8 mouse cellular contexts compared by ENCODE assay signal in the genomic region with DNA sequence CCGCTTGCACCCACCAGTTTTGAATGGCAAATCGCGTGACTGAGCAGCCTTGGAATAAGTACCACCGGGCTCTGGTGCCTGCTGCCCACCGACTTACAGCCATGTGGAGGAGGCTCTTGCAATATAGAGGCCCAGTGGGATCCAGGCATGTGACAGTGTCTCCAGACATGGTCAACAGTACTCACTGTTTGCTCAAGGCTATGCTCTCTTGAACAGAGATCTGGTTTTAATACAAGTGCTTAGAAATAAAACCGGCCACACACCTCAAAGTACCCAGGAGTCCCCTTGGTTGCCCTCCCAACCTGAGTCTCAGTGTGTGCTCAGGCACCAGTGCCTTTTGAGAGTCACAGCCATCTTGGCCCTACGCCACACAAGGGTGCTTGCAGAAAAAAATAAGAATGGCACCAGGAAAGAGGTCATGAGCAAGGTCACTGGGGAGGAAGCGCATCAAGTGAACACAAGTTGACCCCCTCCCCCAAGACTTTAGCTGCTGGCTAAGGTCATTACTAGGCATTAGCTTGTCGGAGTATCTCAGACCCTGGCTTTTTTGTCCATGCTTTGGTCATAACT. TPM values are rescaled to one million over a fixed set of nuclear protein-coding genes. Genes with fewer than 3 reads are reported as not detected.
DNase-seq lines count a peak whose midpoint lies in the region; ATAC-seq and TF ChIP-seq lines count a peak whose summit lies in the region.

A gene (minus strand): TSS at position 142 of the 570 bp plus-strand sequence.

- no peaks in the 10 kb centered on the region for H3K27me3 ChIP-seq in C2C12 (ENCODE audit: control insufficient read depth, insufficient read depth, insufficient read length)
- H3K27me3 ChIP-seq in ES-Bruce4 (ENCODE audit: control insufficient read depth, insufficient read depth, low read length, poor library complexity, severe bottlenecking): no peaks in the 10 kb centered on the region
- H3K27me3 ChIP-seq in embryonic facial prominence, embryonic 15.5 days: peaks cover 8% of the 10 kb centered on the region
- peaks cover 48% of the 10 kb centered on the region for H3K27me3 ChIP-seq in neural tube, embryonic 13.5 days

- H3K36me3 ChIP-seq in C2C12 (ENCODE audit: control insufficient read depth, insufficient read depth) (no peaks in the 10 kb centered on the region), ES-Bruce4 (ENCODE audit: control insufficient read depth, insufficient read depth, low read length, poor library complexity, severe bottlenecking) (no peaks in the 10 kb centered on the region)
- no peaks in the 10 kb centered on the region for H3K36me3 ChIP-seq in embryonic facial prominence, embryonic 15.5 days
- H3K36me3 ChIP-seq in neural tube, embryonic 13.5 days: no peaks in the 10 kb centered on the region

- H3K4me2 ChIP-seq in embryonic facial prominence, embryonic 15.5 days (replicated peaks): peak within 1 kb of the TSS; percentile 98
- H3K4me2 ChIP-seq in neural tube, embryonic 13.5 days: peak within 1 kb of the TSS; percentile 97

- DNase-seq in heart, postnatal 10 days: no peak
- DNase-seq in left cerebral cortex, postnatal 36 days (ENCODE audit: low spot score in 2 of 2): no peak
- no peak for DNase-seq in MN1 (ENCODE audit: low spot score)
- DNase-seq in right cerebral cortex, postnatal 4 days: no peak

- no peaks in the 10 kb centered on the region for H3K79me3 ChIP-seq in C2C12 (ENCODE audit: low read depth)

- H3K27ac ChIP-seq in ES-Bruce4 (ENCODE audit: insufficient read depth, low read length): no peak within 1 kb of the TSS
- 0 out of 2 replicates have a peak within 1 kb of the TSS, but pooled peaks have one; percentile 48 for H3K27ac ChIP-seq in embryonic facial prominence, embryonic 15.5 days (replicated peaks)
- H3K27ac ChIP-seq in neural tube, embryonic 13.5 days (replicated peaks): no peak within 1 kb of the TSS

- intact Hi-C loops in heart, postnatal 10 days (cut with DNase I): no loop called here
- intact Hi-C loops in left cerebral cortex, postnatal 36 days (cut with DNase I): no loop called here

- peaks cover 22% of the 10 kb centered on the region for H3K79me2 ChIP-seq in C2C12 (ENCODE audit: control insufficient read depth, insufficient read depth)

- H3K9me3 ChIP-seq in ES-Bruce4 (replicated peaks; ENCODE audit: control insufficient read depth, insufficient read depth, low read length, poor library complexity, severe bottlenecking): no peaks in the 10 kb centered on the region
- H3K9me3 ChIP-seq in embryonic facial prominence, embryonic 15.5 days (replicated peaks): no peaks in the 10 kb centered on the region
- no peaks in the 10 kb centered on the region for H3K9me3 ChIP-seq in neural tube, embryonic 13.5 days

- no peak for TF ChIP-seq EP300 in ES-Bruce4 (IDR thresholded peaks at IDR 0.05; ENCODE audit: insufficient read depth, low read depth, low read length)

- WGBS in embryonic facial prominence, embryonic 15.5 days: 25% methylated on average over 9 of the region's 9 CpGs
- WGBS in neural tube, embryonic 13.5 days: 27% methylated on average over 9 of the region's 9 CpGs

- no peak for TF ChIP-seq POLR2A in ES-Bruce4 (IDR thresholded peaks at IDR 0.05; ENCODE audit: insufficient read depth, low read length)

- peak within 1 kb of the TSS; percentile 85 for H3ac ChIP-seq in C2C12 (ENCODE audit: control insufficient read depth, insufficient read length, low read depth)

- TF ChIP-seq CTCF in C2C12 (IDR thresholded peaks at IDR 0.05; ENCODE audit: control insufficient read depth, insufficient read depth, insufficient read length): no peak
- TF ChIP-seq CTCF in ES-Bruce4 (IDR thresholded peaks at IDR 0.05; ENCODE audit: low read depth, low read length): no peak

- H3K4me1 ChIP-seq in ES-Bruce4 (ENCODE audit: control insufficient read depth, insufficient read depth, low read length): peaks cover 7% of the 10 kb centered on the region
- H3K4me1 ChIP-seq in embryonic facial prominence, embryonic 15.5 days: peaks cover 34% of the 10 kb centered on the region
- H3K4me1 ChIP-seq in neural tube, embryonic 13.5 days (replicated peaks): peaks cover 27% of the 10 kb centered on the region

- H3K4me3 ChIP-seq in C2C12 (ENCODE audit: insufficient read depth, poor library complexity, severe bottlenecking) (peak within 1 kb of the TSS; percentile 55), ES-Bruce4 (ENCODE audit: low read depth, low read length) (peak within 1 kb of the TSS; percentile 87)
- H3K4me3 ChIP-seq in embryonic facial prominence, embryonic 15.5 days (replicated peaks): peak within 1 kb of the TSS; percentile 76
- H3K4me3 ChIP-seq in neural tube, embryonic 13.5 days: peak within 1 kb of the TSS; percentile 68

- peak; percentile 2; the same call in 1 of the 2 replicates for ATAC-seq in embryonic facial prominence, embryonic 15.5 days (ENCODE audit: insufficient number of reproducible peaks, low FRiP score, low TSS enrichment, low read depth)
- ATAC-seq in neural tube, embryonic 13.5 days (ENCODE audit: low read depth): peak; percentile 37; the same call in 1 of the 2 replicates

- peak within 1 kb of the TSS; percentile 81 for H3K9ac ChIP-seq in ES-Bruce4 (ENCODE audit: low read depth, poor library complexity, severe bottlenecking)
- H3K9ac ChIP-seq in embryonic facial prominence, embryonic 15.5 days: peak within 1 kb of the TSS; percentile 65
- H3K9ac ChIP-seq in neural tube, embryonic 13.5 days: peak within 1 kb of the TSS; percentile 73

TF ChIP-seq in C2C12, 6 proteins besides CTCF, POLR2A, EP300 and RAD21:
- TF ChIP-seq FOSL1 (IDR thresholded peaks at IDR 0.05; ENCODE audit: insufficient read depth, low read length, poor library complexity, severe bottlenecking): no peak
- TF ChIP-seq MAX (IDR thresholded peaks at IDR 0.05): no peak
- no peak for TF ChIP-seq MYOD1 (IDR thresholded peaks at IDR 0.05; ENCODE audit: control insufficient read depth, insufficient read length, low read depth)
- TF ChIP-seq USF1 (IDR thresholded peaks at IDR 0.05; ENCODE audit: low read depth): no peak
- no peak for TF ChIP-seq CEBPB (IDR thresholded peaks at IDR 0.05; ENCODE audit: low read depth)
- TF ChIP-seq MYOG (IDR thresholded peaks at IDR 0.05; ENCODE audit: control insufficient read depth, extremely low read depth, insufficient read length): no peak

RNA-seq across cellular contexts. Expression of the gene that starts here (rescaled TPM):
- polyA plus RNA-seq in C2C12 (2012; fragmentation: generic; extraction: Trizol) (20.8 TPM), ES-Bruce4 (2011; ENCODE audit: insufficient read depth, insufficient read length, low read depth, missing spikeins) (4.0 and 5.9 TPM in 2 replicates)
- polyA plus RNA-seq in embryonic facial prominence, embryonic 15.5 days (2015; fragmentation: Nextera tagmentation; extraction: Ambion mirVana): 7.9 and 9.0 TPM in 2 replicates
- 10 to 100 TPM; 12.2 to 15.9 TPM for total RNA-seq in heart, postnatal 10 days (2021)
- 10 to 100 TPM; 69.8 to 75.7 TPM for total RNA-seq in left cerebral cortex, postnatal 36 days (2021)
- 18.0 and 19.2 TPM in 2 replicates for polyA plus RNA-seq in neural tube, embryonic 13.5 days (2015; fragmentation: Nextera tagmentation; extraction: Ambion mirVana)

Comparison
In these comparisons a context has a peak if more than half of its experiments do, and no peak if none do; other contexts are left out.
1. RNA of the gene that starts here (total RNA-seq): 69.8 to 75.7 TPM in left cerebral cortex, postnatal 36 days; 12.2 to 15.9 TPM in heart, postnatal 10 days; every median in the first group is over 4 times any median in the second.
2. Peak in every context shown above with its lines, with median percentiles within 50 percentile points of each other: H3K4me3 ChIP-seq and H3K9ac ChIP-seq.